Mouse (Mus musculus): ENCODE measurements around the gene Hmgn2.
A peak's percentile ranks its signal among the peaks of the same experiment; 100 is the strongest.

The Hmgn2 gene

GRCm38 (mm10) chr4:133971741-133972140 is 3.3 kb upstream of the Hmgn2 start:
- DNase-seq, result no peak

- no peak for DNase-seq
These were observed 2.4 kb upstream of the Hmgn2 start for GRCm38 (mm10) chr4:133970876-133971275.

- DNase-seq, result no peak
These were observed 1.7 kb upstream of the Hmgn2 start for GRCm38 (mm10) chr4:133970196-133970595.

- DNase-seq, result no peak
These were observed 792 bp upstream of the Hmgn2 start for GRCm38 (mm10) chr4:133969114-133969770.

GRCm38 (mm10) chr4:133967866-133968149 is 642 bp downstream of the Hmgn2 start:
- peak; percentile 75 to 83 for DNase-seq

GRCm38 (mm10) chr4:133967138-133967865 is 1.1 kb downstream of the Hmgn2 start:
- DNase-seq, result peak; percentile 97 to 99

- no peak for DNase-seq
These were observed 2.0 kb downstream of the Hmgn2 start for GRCm38 (mm10) chr4:133966271-133966940.

- DNase-seq, result no peak
These were observed 5.9 kb downstream of the Hmgn2 start for GRCm38 (mm10) chr4:133962566-133962965.

- no peak for DNase-seq
These were observed 9.6 kb downstream of the Hmgn2 start for GRCm38 (mm10) chr4:133958884-133959283.

- DNase-seq, result no peak
These were observed 12.1 kb downstream of the Hmgn2 start for GRCm38 (mm10) chr4:133956358-133956757.

GRCm38 (mm10) chr4:133946736-133947135 is 21.7 kb downstream of the Hmgn2 start:
- DNase-seq, result no peak

GRCm38 (mm10) chr4:133943791-133944190 is 24.7 kb downstream of the Hmgn2 start:
- no peak for DNase-seq

- no peak for DNase-seq
These were observed 25.8 kb downstream of the Hmgn2 start for GRCm38 (mm10) chr4:133942679-133943078.

- DNase-seq, result no peak
These were observed 26.9 kb downstream of the Hmgn2 start for GRCm38 (mm10) chr4:133941576-133941975.

GRCm38 (mm10) chr4:133940386-133941260 is 27.8 kb downstream of the Hmgn2 start:
- DNase-seq, result no peak

GRCm38 (mm10) chr4:133938077-133938476 is 30.4 kb downstream of the Hmgn2 start:
- DNase-seq, result no peak

GRCm38 (mm10) chr4:133931785-133932184 is 36.7 kb downstream of the Hmgn2 start:
- no peak for DNase-seq

- no peak for DNase-seq
These were observed 37.1 kb downstream of the Hmgn2 start for GRCm38 (mm10) chr4:133931349-133931748.

GRCm38 (mm10) chr4:133929278-133929670 is 39.2 kb downstream of the Hmgn2 start:
- DNase-seq, result no peak

GRCm38 (mm10) chr4:133928576-133929277 is 39.7 kb downstream of the Hmgn2 start:
- DNase-seq, result no peak

GRCm38 (mm10) chr4:133925204-133925603 is 43.2 kb downstream of the Hmgn2 start:
- no peak for DNase-seq

GRCm38 (mm10) chr4:133923743-133924142 is 44.7 kb downstream of the Hmgn2 start:
- no peak for DNase-seq

All from spleen, adult 18-20 months (tissue).